Mouse (Mus musculus) small intestine, adult 2 months (tissue): ENCODE data around the gene H2-T23. TPM values are rescaled to one million over a fixed set of nuclear protein-coding genes. Genes with fewer than 3 reads are reported as not detected.
A peak's percentile ranks its signal among the peaks of the same experiment; 100 is the strongest.

Experiments used
- H3K27ac ChIP-seq: fragments of 200-500 bp; 2 replicates; pipeline ENCODE4 v1.5.1; 2012; ENCODE audit warnings: low read depth, low read length, control low read depth, inconsistent platforms; ENCODE audit not compliant: insufficient read depth
- H3K27me3 ChIP-seq: fragments of 200-500 bp; 2 replicates; pipeline ENCODE4 v1.6.1; 2012; ENCODE audit warnings: mild to moderate bottlenecking, moderate library complexity, low read length, inconsistent platforms; ENCODE audit not compliant: control insufficient read depth, insufficient read depth
- H3K36me3 ChIP-seq: fragments of 200-500 bp; 2 replicates; pipeline ENCODE4 v1.6.1; 2012; ENCODE audit warnings: mild to moderate bottlenecking, low read length, control low read depth, inconsistent platforms; ENCODE audit not compliant: control insufficient read depth, insufficient read depth
- H3K4me1 ChIP-seq: fragments of 200-500 bp; 2 replicates; pipeline ENCODE4 v1.6.1; 2012; ENCODE audit warnings: low read length, inconsistent platforms, mixed read lengths; ENCODE audit not compliant: control insufficient read depth, insufficient read depth, insufficient read length
- H3K4me3 ChIP-seq: fragments of 200-500 bp; 2 replicates; pipeline ENCODE4 v1.5.1; 2012; ENCODE audit warnings: low read depth, mild to moderate bottlenecking, control low read depth, inconsistent platforms, low read length, moderate library complexity
- CTCF ChIP-seq: fragments of 200-500 bp; IDR thresholded peaks from 2 replicates; pipeline ENCODE4 v1.5.1; 2012; ENCODE audit warnings: low read depth, mild to moderate bottlenecking, control low read depth, inconsistent platforms, low read length, moderate library complexity, mixed read lengths; ENCODE audit not compliant: insufficient replicate concordance, insufficient read length; ENCODE audit errors: extremely low read depth
- POLR2A ChIP-seq: fragments of 200-500 bp; IDR thresholded peaks from 2 replicates; pipeline ENCODE4 v1.6.1; 2012; ENCODE audit warnings: low read depth, mild to moderate bottlenecking, control low read depth, inconsistent platforms, low read length, moderate library complexity
- WGBS: fragments of 180-500 bp; shearing (Covaris S2); methylation state at CpG from one replicate; pipeline ENCODE4 v1.1.7; 2018; 5-methylcytosine and 5-hydroxymethylcytosine counted together
- polyA plus RNA-seq: library from polyadenylated mRNA; depleted of rRNA; stranded (reverse); fragments of >200 nt; gene quantifications from 2 replicates; pipeline ENCODE4 v1.2.3, GENCODE M21; 2012

H2-T23 gene
- polyA plus RNA-seq, 1 experiment: 784 TPM

GRCm38 (mm10) chr17:36001966-36002365, 30.7 kb downstream of the H2-T23 start:
- Histone ChIP-seq H3K27ac (no peak overlapping the region), H3K4me1 (peaks cover 8% of the 10 kb centered on the region), H3K27me3 (no peaks in the 10 kb centered on the region), H3K4me3 (no peak overlapping the region), H3K36me3 (peaks cover 9% of the 10 kb centered on the region)
- no peak for TF ChIP-seq POLR2A
- 94% methylated on average over 6 of the region's 6 CpGs for WGBS

GRCm38 (mm10) chr17:36001121-36001897, 31.3 kb downstream of the H2-T23 start:
- Histone ChIP-seq H3K27ac (0 out of 2 replicates have a peak overlapping the region, but pooled peaks have one; percentile 15), H3K36me3 (peaks cover 5% of the 10 kb centered on the region), H3K4me3 (no peak overlapping the region), H3K4me1 (peaks cover 8% of the 10 kb centered on the region), H3K27me3 (no peaks in the 10 kb centered on the region)
- TF ChIP-seq POLR2A (no peak), CTCF (no peak)
- WGBS: 66% methylated on average over 12 of the region's 12 CpGs

GRCm38 (mm10) chr17:36000349-36000748, 32.3 kb downstream of the H2-T23 start:
- TF ChIP-seq CTCF (no peak), POLR2A (no peak)
- peak overlapping the region; percentile 15; the same call in 1 of the 2 replicates for H3K27ac ChIP-seq
- 0 out of 2 replicates have a peak, but pooled peaks cover 1% of the 10 kb centered on the region for H3K36me3 ChIP-seq
- no peaks in the 10 kb centered on the region for H3K27me3 ChIP-seq
- H3K4me1 ChIP-seq: peaks cover 10% of the 10 kb centered on the region
- 24% methylated on average over 4 of the region's 4 CpGs for WGBS
- no peak overlapping the region for H3K4me3 ChIP-seq

GRCm38 (mm10) chr17:35999356-35999755, 33.3 kb downstream of the H2-T23 start:
- no peak for TF ChIP-seq CTCF
- TF ChIP-seq POLR2A: no peak
- Histone ChIP-seq H3K4me1 (peaks cover 10% of the 10 kb centered on the region), H3K27ac (no peak overlapping the region), H3K4me3 (no peak overlapping the region), H3K27me3 (no peaks in the 10 kb centered on the region), H3K36me3 (0 out of 2 replicates have a peak, but pooled peaks cover 1% of the 10 kb centered on the region)
- WGBS: 75% methylated on average over 7 of the region's 7 CpGs

- Histone ChIP-seq H3K36me3 (0 out of 2 replicates have a peak, but pooled peaks cover 1% of the 10 kb centered on the region), H3K4me1 (peaks cover 10% of the 10 kb centered on the region), H3K27me3 (no peaks in the 10 kb centered on the region), H3K4me3 (peak overlapping the region; percentile 27), H3K27ac (peak overlapping the region; percentile 68; the same call in 1 of the 2 replicates)
- 69% methylated on average over 6 of the region's 6 CpGs for WGBS
- TF ChIP-seq POLR2A: no peak
- TF ChIP-seq CTCF: no peak
Measured at GRCm38 (mm10) chr17:35998545-35999305, 33.9 kb downstream of the H2-T23 start.

GRCm38 (mm10) chr17:35997713-35998510, 34.7 kb downstream of the H2-T23 start:
- TF ChIP-seq POLR2A (no peak), CTCF (0 out of 2 replicates have a peak, but pooled peaks have one; percentile 14)
- no peaks in the 10 kb centered on the region for H3K27me3 ChIP-seq
- no peak overlapping the region; the same call in 1 of the 2 replicates for H3K4me3 ChIP-seq
- peaks cover 10% of the 10 kb centered on the region for H3K4me1 ChIP-seq
- H3K36me3 ChIP-seq: no peaks in the 10 kb centered on the region
- peak overlapping the region; percentile 68; the same call in 1 of the 2 replicates for H3K27ac ChIP-seq
- 45% methylated on average over 12 of the region's 12 CpGs for WGBS

GRCm38 (mm10) chr17:35996949-35997348, 35.7 kb downstream of the H2-T23 start:
- peak; percentile 99 for TF ChIP-seq CTCF
- no peak for TF ChIP-seq POLR2A
- Histone ChIP-seq H3K27me3 (no peaks in the 10 kb centered on the region), H3K27ac (no peak overlapping the region), H3K4me3 (no peak overlapping the region), H3K4me1 (peaks cover 10% of the 10 kb centered on the region), H3K36me3 (no peaks in the 10 kb centered on the region)
- WGBS: under 1% methylated on average over 11 of the region's 11 CpGs
